Mouse (Mus musculus): ENCODE measurements at regions not wholly inside any gene's neighbourhood (a gene's known extent, or its start where the extent isn't known, plus 50 kb on each side); places are given as distances from the start of the nearest gene placed in this dataset.

- TF ChIP-seq CTCF (IDR thresholded peaks at IDR 0.05; ENCODE audit: low read depth) (no peak), EP300 (IDR thresholded peaks at IDR 0.05; ENCODE audit: low read depth) (no peak)
Observed at GRCm38 (mm10) chr1:41244627-41245026, 439.2 kb downstream of the Tmem182 start.

All from heart, postnatal 0 days (tissue).